Mouse (Mus musculus) G1E (cell line): ENCODE measurements around the gene Fam47e.

ENCODE experiments used
- CTCF ChIP-seq: IDR thresholded peaks from 2 replicates; pipeline ENCODE4 v1.5.1; 2012; ENCODE audit warnings: low read depth, low read length, inconsistent platforms, mixed read lengths
- GATA1 ChIP-seq: IDR thresholded peaks from 2 replicates; pipeline ENCODE4 v1.6.1; 2012; ENCODE audit warnings: borderline replicate concordance, low read length, inconsistent platforms, mixed read lengths
- GATA2 ChIP-seq: IDR thresholded peaks from 2 replicates; pipeline ENCODE4 v1.6.1; 2012; ENCODE audit warnings: low read depth, low read length, inconsistent platforms, borderline replicate concordance
- POLR2AphosphoS5 ChIP-seq: IDR thresholded peaks from 2 replicates; pipeline ENCODE4 v1.6.1; 2012; ENCODE audit warnings: low read depth, low read length, inconsistent platforms; ENCODE audit not compliant: insufficient replicate concordance
- TAL1 ChIP-seq: conservative IDR thresholded peaks from 2 replicates; pipeline ENCODE4 v1.6.1; 2012; ENCODE audit warnings: low read depth, low read length, inconsistent platforms, mixed read lengths

- TF ChIP-seq CTCF (no peak), GATA1 (no peak), TAL1 (no peak), GATA2 (no peak), POLR2AphosphoS5 (no peak)
These were observed 930 bp upstream of the Fam47e start for GRCm38 (mm10) chr5:92553939-92554338.
